Mouse (Mus musculus) hindbrain, embryonic 14.5 days (tissue): ENCODE measurements around the gene Rnf115. TPM values are rescaled to one million over a fixed set of nuclear protein-coding genes. Genes with fewer than 3 reads are reported as not detected.

Experiments used
- ATAC-seq: fragments of 200-750 bp; cut with Nextera tagmentation; 2 replicates; pipeline ENCODE4 v1.8.0; 2017; ENCODE audit warnings: moderate number of reproducible peaks, mild to moderate bottlenecking, moderate TSS enrichment, moderate library complexity; ENCODE audit not compliant: low FRiP score
- DNase-seq: peaks from one replicate; pipeline ENCODE4 v3.0.0-alpha.2; 2015; ENCODE audit warnings: low spot score
- H3K27ac ChIP-seq: fragments of 300-500 bp; sonication (generic); 2 replicates; pipeline ENCODE4 v1.5.1; 2014; ENCODE audit warnings: mild to moderate bottlenecking, moderate library complexity
- H3K27me3 ChIP-seq: fragments of 300-500 bp; sonication (generic); 2 replicates; pipeline ENCODE4 v1.6.1; 2014; ENCODE audit warnings: mild to moderate bottlenecking, low read length, mixed read lengths; ENCODE audit not compliant: control insufficient read depth, insufficient read depth
- H3K36me3 ChIP-seq: fragments of 300-500 bp; sonication (generic); replicated peaks from 2 replicates; pipeline ENCODE4 v1.6.1; 2014; ENCODE audit not compliant: control insufficient read depth, insufficient read depth
- H3K4me1 ChIP-seq: fragments of 300-500 bp; sonication (generic); replicated peaks from 2 replicates; pipeline ENCODE4 v1.6.1; 2014; ENCODE audit warnings: antibody characterized with exemption, low read length, mixed read lengths; ENCODE audit not compliant: control insufficient read depth, insufficient read depth
- H3K4me2 ChIP-seq: fragments of 300-500 bp; sonication (generic); replicated peaks from 2 replicates; pipeline ENCODE4 v1.6.1; 2014; ENCODE audit warnings: mild to moderate bottlenecking, moderate library complexity
- H3K4me3 ChIP-seq: fragments of 300-500 bp; sonication (generic); replicated peaks from 2 replicates; pipeline ENCODE4 v1.5.1; 2014; ENCODE audit warnings: mild to moderate bottlenecking, low read length
- H3K9ac ChIP-seq: fragments of 300-500 bp; sonication (generic); 2 replicates; pipeline ENCODE4 v1.6.1; 2014
- H3K9me3 ChIP-seq: fragments of 300-500 bp; sonication (generic); 2 replicates; pipeline ENCODE4 v1.6.1; 2016; ENCODE audit warnings: low read length; ENCODE audit not compliant: control insufficient read depth
- WGBS: fragments of 180-500 bp; shearing (Covaris S2); extraction: QIAGEN DNeasy Blood & Tissue Kit; methylation state at CpG from one replicate; pipeline ENCODE4 v1.1.7; 2014; 5-methylcytosine and 5-hydroxymethylcytosine counted together
- polyA plus RNA-seq: library from polyadenylated mRNA; unstranded; fragments of >200 nt; fragmentation: Nextera tagmentation; extraction: Ambion mirVana; gene quantifications from 2 replicates; pipeline ENCODE4 v1.2.1, GENCODE M21; 2014

Gene Rnf115
- polyA plus RNA-seq, 1 experiment from 2014 or later: 79.4 TPM

- 35% methylated on average over 6 of the region's 6 CpGs for WGBS
- no peaks in the 10 kb centered on the region for H3K36me3 ChIP-seq
- H3K27me3 ChIP-seq: no peaks in the 10 kb centered on the region
- H3K4me2 ChIP-seq: no peak overlapping the region
- no peak overlapping the region for H3K27ac ChIP-seq
- ATAC-seq (no peak), DNase-seq (no peak)
- H3K4me3 ChIP-seq: no peak overlapping the region
- no peaks in the 10 kb centered on the region for H3K9me3 ChIP-seq
- no peaks in the 10 kb centered on the region for H3K4me1 ChIP-seq
- no peak overlapping the region for H3K9ac ChIP-seq
Observed at GRCm38 (mm10) chr3:96814342-96814741, 86.9 kb downstream of the Rnf115 start.

DNA sequence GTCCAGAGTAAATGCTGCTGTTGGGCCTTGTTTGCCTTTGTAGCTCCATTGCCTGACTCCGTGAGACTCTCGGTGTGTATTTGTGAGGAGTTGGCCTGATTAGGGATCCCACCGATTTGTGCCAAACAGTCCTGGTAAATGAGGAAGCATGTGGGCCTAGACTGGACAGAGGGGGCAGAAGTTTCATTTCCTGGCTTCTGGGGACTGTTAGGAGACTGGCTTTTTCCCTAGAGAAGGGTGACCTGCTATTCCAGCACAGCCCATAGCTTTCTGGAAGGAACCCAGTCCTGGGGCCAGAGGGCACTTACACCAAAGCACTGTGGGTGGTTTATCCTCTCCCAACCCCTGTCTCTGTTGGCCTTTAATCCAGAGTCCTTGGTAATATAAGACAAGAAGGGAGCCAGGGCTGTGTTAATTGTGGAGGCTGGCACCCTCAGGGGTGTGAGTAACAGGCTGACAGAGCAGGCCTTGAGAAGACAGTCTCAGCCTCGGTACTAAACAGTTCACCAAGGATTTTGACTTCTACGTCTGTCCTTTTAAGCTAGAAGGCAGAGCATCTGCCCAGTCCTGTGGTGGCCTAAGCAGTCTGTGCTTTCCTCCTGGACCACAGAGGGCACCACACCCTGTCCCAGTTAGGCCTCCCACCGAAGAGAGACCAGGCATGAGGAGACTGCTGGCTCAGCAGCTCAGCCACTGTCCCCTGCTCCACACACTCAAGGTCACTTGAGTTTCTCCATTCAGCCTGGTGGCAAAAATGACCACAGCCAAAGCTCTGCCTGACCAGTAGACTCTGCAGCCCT is 92.9 kb downstream of the Rnf115 start:
- 83% methylated on average over 6 of the region's 6 CpGs for WGBS
- Histone ChIP-seq H3K36me3 (no peaks in the 10 kb centered on the region), H3K4me3 (no peak overlapping the region), H3K4me2 (no peak overlapping the region), H3K4me1 (no peaks in the 10 kb centered on the region), H3K27ac (no peak overlapping the region), H3K9ac (no peak overlapping the region), H3K9me3 (no peaks in the 10 kb centered on the region), H3K27me3 (no peaks in the 10 kb centered on the region)
- ATAC-seq (no peak), DNase-seq (no peak)

DNA sequence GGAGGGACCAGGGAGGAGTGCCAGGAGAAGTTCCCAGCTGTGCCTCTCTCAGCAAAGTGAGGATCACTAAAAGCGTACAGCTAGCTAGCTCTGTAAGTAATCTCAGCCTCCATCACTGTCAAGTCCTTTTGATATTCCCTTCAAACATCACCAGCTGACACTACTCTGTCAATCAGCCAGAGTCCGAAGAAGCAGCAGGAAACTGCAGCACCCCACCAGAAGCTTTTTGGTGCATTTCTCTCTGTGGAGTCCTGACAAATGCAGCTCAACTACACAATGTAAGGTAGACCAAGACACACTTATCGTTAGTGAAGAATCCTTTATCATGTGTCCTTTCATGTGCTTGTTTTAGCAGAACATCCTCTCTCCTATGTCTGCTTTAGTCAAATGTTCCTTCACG is 94.1 kb downstream of the Rnf115 start:
- no peaks in the 10 kb centered on the region for H3K9me3 ChIP-seq
- ATAC-seq: no peak
- no peaks in the 10 kb centered on the region for H3K36me3 ChIP-seq
- no peak overlapping the region for H3K4me3 ChIP-seq
- DNase-seq: no peak
- 90% methylated on average over 4 of the region's 4 CpGs for WGBS
- H3K9ac ChIP-seq: no peak overlapping the region
- no peaks in the 10 kb centered on the region for H3K27me3 ChIP-seq
- no peaks in the 10 kb centered on the region for H3K4me1 ChIP-seq
- H3K27ac ChIP-seq: no peak overlapping the region
- no peak overlapping the region for H3K4me2 ChIP-seq

GRCm38 (mm10) chr3:96823701-96824100 is 96.2 kb downstream of the Rnf115 start:
- Histone ChIP-seq H3K9ac (no peak overlapping the region), H3K27ac (no peak overlapping the region)

GRCm38 (mm10) chr3:96824614-96825013 is 97.2 kb downstream of the Rnf115 start:
- H3K4me2 ChIP-seq: no peak overlapping the region
- H3K27ac ChIP-seq: no peak overlapping the region
- no peaks in the 10 kb centered on the region for H3K36me3 ChIP-seq
- no peak overlapping the region for H3K9ac ChIP-seq
- H3K4me3 ChIP-seq: no peak overlapping the region
- no peaks in the 10 kb centered on the region for H3K4me1 ChIP-seq
- 78% methylated on average over 12 of the region's 12 CpGs for WGBS
- H3K9me3 ChIP-seq: no peaks in the 10 kb centered on the region
- no peaks in the 10 kb centered on the region for H3K27me3 ChIP-seq
- no peak for ATAC-seq
- no peak for DNase-seq

More at GRCm38 (mm10) chr3:96823701-96824100, 96.2 kb downstream of the Rnf115 start:
- no peak for DNase-seq
- H3K9me3 ChIP-seq: no peaks in the 10 kb centered on the region
- no peaks in the 10 kb centered on the region for H3K27me3 ChIP-seq
- H3K36me3 ChIP-seq: no peaks in the 10 kb centered on the region
- H3K4me2 ChIP-seq: no peak overlapping the region
- H3K4me3 ChIP-seq: no peak overlapping the region
- no peaks in the 10 kb centered on the region for H3K4me1 ChIP-seq
- no peak for ATAC-seq
- 62% methylated on average over 3 of the region's 3 CpGs for WGBS

- no peaks in the 10 kb centered on the region for H3K36me3 ChIP-seq
- H3K4me3 ChIP-seq: no peak overlapping the region
- ATAC-seq: no peak
- H3K9ac ChIP-seq: no peak overlapping the region
- no peak overlapping the region for H3K4me2 ChIP-seq
- H3K4me1 ChIP-seq: no peaks in the 10 kb centered on the region
- no peaks in the 10 kb centered on the region for H3K27me3 ChIP-seq
- 48% methylated on average over 11 of the region's 11 CpGs for WGBS
- H3K27ac ChIP-seq: no peak overlapping the region
- H3K9me3 ChIP-seq: no peaks in the 10 kb centered on the region
- no peak for DNase-seq
Observed at GRCm38 (mm10) chr3:96825261-96825660, 97.8 kb downstream of the Rnf115 start.

DNA sequence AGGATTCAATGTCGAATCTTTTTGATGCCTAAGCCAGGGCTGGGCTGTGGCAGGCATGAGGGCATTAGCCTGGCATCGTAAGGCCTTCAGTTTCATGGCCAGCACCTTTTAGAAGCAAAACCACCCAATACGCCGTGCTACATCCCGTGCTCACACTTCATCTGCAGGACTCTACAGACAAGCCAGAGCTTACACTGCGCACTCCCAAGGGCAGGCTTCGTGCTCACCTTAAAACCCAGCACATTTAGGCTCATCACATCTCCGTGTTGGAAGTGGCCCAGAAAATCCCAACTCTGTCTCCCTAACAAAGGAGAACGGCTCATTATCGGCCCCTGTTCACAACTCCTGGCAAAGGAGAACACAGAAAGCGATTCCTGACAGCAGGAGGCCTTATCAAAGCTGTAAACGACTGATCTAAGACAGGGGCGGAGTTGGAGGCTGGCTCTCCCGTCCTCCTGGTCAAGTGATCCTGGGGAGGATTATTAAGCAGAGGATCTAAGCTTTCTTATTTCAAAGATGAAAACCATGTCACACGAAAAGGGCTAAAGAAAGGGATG is 100.9 kb downstream of the Rnf115 start:
- DNase-seq (no peak), ATAC-seq (no peak)
- Histone ChIP-seq H3K27ac (no peak overlapping the region), H3K9me3 (no peaks in the 10 kb centered on the region), H3K9ac (no peak overlapping the region), H3K27me3 (no peaks in the 10 kb centered on the region), H3K4me3 (no peak overlapping the region), H3K36me3 (no peaks in the 10 kb centered on the region), H3K4me1 (no peaks in the 10 kb centered on the region), H3K4me2 (no peak overlapping the region)
- 39% methylated on average over 15 of the region's 15 CpGs for WGBS

DNA sequence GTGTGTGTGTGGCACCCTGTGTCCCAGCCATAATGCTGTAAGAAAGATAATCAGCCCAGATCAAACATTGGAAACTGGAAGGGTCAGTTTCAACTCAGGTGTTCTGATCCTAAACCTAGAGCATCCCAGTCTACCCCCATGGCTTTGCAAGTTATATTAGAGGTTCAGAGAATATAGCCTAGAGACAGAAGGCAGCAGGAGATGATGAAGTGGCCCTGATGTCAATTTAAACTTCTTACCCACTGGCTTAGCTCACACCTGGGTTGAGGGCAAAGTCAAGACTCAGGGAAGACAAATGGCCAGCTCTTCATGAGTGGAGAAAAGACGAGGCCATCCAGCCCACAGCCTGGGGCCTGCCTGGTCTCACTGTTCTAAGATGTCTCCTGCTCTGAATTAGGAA is 101.5 kb downstream of the Rnf115 start, which contains the start of the genes Pdzk1 and Cd160:
Gene Pdzk1 (plus strand): TSS at position 301 of the 400 bp plus-strand sequence.
Gene Cd160 (minus strand): TSS at position 368 of the 400 bp plus-strand sequence.
- H3K4me2 ChIP-seq: no peak within 1 kb of the TSS

DNA sequence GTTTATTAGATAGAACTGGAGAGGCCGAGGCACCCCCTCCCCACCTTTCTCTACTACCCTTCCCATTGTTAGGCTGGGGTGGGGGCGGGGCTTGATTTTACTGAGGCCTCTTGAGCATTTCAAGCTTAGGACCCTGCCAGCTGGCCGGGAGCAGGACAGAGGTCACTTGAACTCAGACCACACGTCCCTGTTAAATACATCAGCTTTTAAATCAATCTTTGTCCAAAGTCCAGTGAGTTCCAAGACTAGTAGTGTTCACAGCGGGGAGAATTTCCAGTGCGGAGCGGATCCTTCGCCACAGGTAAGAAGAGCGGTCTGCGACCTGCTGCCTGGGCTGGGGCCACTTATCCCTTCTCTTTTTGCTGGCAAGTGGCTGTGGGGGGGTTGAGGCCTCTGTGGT is 102.4 kb downstream of the Rnf115 start:
- H3K4me2 ChIP-seq: no peak overlapping the region
- WGBS: 79% methylated on average over 10 of the region's 10 CpGs
- no peaks in the 10 kb centered on the region for H3K4me1 ChIP-seq
- no peak overlapping the region for H3K4me3 ChIP-seq
- H3K9me3 ChIP-seq: no peaks in the 10 kb centered on the region
- H3K9ac ChIP-seq: no peak overlapping the region
- DNase-seq (no peak), ATAC-seq (no peak)
- no peaks in the 10 kb centered on the region for H3K27me3 ChIP-seq
- H3K36me3 ChIP-seq: no peaks in the 10 kb centered on the region
- no peak overlapping the region for H3K27ac ChIP-seq

More for the DNA sequence above, 101.5 kb downstream of the Rnf115 start, which contains the start of the genes Pdzk1 and Cd160:
- no peaks in the 10 kb centered on the region for H3K36me3 ChIP-seq
- H3K27ac ChIP-seq: no peak within 1 kb of the TSS
- no peak within 1 kb of the TSS for H3K4me3 ChIP-seq
- 86% methylated on average over 1 of the region's 1 CpGs for WGBS
- no peaks in the 10 kb centered on the region for H3K27me3 ChIP-seq
- no peak within 1 kb of the TSS for H3K9ac ChIP-seq
- ATAC-seq (no peak), DNase-seq (no peak)
- H3K4me1 ChIP-seq: no peaks in the 10 kb centered on the region
- no peaks in the 10 kb centered on the region for H3K9me3 ChIP-seq
